Mouse (Mus musculus) skeletal muscle tissue, adult 2 months (tissue): Measurements from ENCODE around the gene Cmss1.
"Not testable (repeated sequence)": the region's sequence is repeated elsewhere in the genome, so short reads cannot be mapped to it uniquely, and the experiment has no call there.

Experiments
- DNase-seq: peaks from one replicate; pipeline ENCODE4 v3.0.0-alpha.2; 2012; ENCODE audit warnings: low read depth, low spot score

The Cmss1 gene

DNA sequence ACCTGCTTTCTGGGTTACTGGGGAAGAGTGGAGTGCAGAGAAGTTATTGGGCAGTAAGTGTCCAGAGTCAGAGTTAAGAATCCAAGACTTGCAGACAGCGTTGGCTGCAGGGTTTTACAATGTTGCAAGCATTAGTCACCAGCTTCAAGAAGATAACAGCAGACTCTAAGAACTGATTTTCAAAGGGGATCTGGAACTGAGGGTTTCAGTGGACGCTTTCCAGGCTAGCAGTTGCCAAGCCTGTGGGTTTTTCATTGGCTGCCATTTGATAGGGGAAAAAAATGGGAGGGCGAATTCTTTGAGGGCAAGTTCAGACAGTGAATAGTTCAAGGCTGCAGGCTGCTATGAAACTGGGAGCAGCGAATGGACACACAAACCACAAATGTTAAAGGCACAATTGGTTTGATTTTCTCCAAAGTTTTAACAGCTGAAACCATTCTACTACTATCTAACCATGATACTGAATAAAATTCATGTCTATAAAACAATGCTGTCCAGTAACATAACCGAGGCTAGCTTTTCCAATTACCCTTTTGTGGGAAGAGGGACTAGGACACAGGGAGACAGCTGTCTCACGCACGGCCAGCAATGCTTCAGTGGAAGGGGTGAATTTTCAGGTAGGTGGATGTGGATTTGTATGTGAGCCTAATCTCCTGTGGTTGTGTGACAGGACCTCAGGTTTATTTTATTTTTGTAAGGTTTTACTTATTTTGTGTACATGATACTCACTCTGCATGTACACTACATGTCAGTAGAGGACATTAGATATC lies 179.0 kb downstream of the Cmss1 start:
- peak; percentile 36 for DNase-seq

DNA sequence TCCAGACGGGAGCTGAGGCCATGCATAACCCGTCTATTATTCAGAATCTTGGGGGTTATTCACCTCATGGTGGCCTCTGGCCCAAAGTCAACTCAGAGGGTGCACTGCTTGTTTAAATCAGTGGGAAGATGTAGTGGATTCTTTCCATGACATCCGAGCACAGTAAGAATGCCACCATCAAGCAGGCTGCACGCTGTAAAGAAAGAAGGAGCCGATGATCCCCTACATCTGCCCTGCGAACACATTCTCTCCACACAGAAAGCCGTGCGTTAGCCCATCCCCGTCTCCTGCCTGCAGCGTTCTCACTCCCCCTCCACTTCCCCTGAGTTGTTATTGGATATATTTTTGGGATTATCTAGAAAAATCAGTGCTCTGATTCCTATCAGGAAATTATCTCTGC lies 180.0 kb downstream of the Cmss1 start:
- DNase-seq, result no peak

DNA sequence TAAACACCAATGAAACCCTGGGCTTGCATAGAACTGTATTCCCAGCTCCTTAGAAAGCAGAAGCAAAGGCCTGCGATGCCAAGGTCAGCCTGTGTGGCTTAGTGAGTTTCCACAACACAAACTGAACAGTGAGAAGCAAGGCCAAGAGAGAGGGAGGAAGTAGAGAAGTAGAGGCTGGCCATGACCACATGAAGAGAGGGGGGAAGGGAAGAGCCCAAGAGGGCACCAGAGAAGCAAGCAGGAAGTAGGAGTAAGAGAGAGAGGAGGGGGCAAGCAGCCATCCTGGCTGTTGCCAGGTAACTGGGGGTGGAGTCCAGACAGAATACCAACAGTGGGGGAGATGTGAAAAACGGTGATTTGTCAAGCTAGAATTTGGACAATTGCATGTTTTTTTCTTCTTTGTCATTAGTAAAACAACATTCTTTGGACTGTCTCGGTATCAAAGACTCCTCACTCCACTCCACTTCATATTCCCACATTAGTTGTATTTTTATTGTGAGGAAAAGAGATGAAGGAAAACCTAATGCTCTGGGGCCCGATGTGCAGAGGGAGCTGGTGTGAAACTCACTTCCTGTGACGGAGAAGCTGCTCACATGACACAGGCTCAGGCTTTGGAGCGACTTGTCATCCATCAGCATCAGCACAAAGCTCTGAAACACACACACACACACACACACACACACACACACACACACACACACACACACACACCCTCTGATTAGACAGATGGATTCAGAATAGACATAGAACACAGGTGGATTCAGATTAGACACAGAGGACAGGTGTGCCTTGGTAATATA lies 183.5 kb downstream of the Cmss1 start:
- no peak for DNase-seq

DNA sequence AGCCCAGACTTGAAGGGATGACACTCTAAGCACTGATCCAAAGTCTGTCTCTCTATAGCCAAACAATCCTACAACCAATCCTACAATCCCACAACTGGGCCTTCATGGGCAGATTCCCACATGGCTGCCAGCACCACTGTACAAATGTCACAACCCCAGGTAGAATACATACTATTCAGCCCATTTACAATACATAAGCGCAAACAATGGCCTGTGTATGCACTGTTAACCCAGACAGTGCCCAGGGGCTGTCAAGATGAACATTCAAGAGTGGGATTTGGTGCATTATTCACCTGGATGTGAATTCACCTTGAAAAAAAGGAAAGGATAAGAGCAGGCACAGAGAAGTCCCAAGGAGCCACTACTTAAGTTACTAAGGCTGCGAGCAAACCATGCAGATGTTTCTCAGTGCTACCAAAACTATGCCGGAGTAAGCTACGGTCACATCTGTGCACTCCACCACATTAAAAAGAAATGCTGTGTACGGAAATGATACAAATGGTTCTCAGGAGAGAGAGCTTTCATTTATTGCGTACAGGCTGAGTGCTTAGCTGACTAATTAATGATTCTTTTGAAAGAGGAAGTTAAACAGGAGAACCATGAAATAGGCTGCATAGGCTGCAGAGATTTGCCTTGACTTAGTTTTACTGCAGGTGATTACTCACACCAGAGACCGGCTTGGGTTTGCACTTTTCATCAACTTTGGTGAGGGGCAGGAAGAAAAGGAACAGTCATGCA lies 184.8 kb downstream of the Cmss1 start:
- DNase-seq, result no peak

DNA sequence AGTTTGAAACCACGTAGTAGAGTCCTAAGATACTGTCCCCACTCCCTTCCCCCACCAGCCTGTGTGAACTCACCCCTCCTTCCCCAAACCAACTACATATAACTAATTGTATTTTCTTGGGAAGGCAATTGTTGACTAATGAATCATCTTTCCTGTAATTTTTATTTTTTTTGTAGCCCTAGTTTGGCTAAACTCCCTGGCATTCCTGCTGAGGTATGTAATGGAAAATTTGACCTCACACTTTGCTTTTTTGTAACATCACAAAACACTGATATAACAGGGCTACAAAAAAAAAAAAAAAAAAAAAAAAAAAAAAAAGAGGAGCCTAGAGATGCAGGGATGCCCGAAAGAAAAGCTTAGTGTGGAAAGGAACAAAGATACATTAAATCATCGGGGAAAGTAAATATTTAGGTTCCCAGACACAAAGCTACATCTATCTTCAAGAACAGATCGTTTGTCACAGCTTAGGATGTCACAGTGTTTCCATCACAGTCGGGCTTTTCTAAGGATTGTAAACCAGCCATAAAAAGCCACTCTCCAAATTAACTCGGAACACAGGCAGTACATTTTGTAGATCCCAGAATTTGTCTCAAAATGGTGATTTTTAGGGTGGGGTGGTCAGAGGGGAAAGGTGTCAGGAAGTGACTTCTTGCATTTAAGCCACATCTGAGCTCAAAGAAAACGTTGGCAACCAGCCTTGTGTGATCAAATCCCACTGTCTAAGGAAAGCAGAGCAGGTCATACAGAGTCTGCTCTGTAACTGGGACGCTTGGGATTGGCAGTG lies 185.7 kb downstream of the Cmss1 start:
- DNase-seq, result peak; percentile 81

DNA sequence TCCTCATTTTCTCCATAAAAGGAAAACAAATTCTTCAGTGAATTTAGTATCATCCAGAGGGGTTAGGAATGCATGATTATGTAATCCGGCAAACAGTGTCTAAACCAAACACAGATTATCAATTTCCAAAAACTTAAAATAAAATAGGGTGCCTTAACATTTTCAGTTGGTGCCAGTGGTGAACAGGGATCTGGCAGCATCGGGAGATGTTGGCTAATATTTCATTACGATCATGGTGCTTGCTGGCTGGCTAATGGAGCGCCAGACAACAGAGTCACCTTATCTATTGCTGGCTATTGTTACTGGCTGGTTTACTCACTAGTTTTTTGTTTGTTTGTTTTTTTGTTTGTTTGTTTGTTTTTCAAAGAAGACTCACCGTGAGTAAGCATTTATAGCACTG lies 186.8 kb downstream of the Cmss1 start:
- no peak for DNase-seq

DNA sequence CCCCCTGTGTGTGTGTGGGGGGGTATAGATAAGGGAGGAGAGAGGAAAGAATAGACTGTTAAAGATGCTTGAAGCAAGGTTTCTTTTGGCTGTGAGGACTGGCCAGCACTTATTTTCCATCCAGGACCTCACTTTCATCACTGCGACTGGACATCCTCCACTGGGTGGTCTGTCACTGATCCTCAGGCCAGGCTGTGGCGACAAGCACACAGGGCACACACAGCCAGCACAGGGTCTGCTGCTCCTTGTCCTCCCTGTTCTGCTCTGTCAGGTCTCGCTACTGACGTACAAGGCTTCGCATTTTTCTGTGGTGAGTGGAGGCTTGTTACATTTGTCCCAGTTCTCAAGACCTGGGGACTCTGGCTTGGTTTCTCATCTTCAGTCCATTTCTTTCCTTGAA lies 187.3 kb downstream of the Cmss1 start:
- peak; percentile 45 for DNase-seq

DNA sequence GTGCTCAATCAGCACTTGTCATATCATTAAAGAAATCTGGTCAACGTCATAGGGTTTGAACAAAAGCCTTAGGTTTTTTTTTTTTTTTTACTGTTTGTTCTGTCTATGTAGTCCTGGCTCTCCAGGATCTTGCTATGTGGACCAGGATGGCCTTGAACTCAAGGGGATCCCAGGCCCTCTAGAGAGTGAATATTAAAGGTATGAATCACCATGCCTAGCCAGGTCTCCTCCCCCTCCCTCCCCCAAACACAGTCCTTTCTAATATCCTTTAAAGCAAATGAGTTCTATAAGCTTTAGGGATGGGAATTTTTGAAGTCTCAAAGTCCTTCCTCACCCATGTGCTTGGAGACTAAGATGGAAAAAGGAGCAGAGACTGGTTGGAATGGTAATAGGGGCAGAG lies 188.7 kb downstream of the Cmss1 start:
- DNase-seq, result no peak

DNA sequence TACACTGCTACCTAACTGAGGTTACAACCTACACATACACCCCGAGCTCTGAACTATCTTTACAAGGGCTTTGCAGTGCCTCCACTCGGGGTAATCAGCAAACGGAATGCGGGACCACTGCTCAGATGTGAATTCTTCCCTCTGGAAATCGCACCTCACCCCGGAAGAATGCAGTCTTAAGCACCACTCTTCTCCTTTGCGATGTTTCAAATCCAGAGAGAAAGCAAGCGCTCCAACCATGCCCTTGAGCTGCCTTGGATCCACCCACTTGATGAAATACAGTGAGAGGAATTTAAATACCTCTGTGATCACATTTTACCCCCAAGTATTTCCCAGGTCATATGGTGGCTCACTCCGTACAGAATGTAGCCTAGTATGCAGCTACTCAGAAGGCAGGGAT lies 189.6 kb downstream of the Cmss1 start:
- no peak for DNase-seq

DNA sequence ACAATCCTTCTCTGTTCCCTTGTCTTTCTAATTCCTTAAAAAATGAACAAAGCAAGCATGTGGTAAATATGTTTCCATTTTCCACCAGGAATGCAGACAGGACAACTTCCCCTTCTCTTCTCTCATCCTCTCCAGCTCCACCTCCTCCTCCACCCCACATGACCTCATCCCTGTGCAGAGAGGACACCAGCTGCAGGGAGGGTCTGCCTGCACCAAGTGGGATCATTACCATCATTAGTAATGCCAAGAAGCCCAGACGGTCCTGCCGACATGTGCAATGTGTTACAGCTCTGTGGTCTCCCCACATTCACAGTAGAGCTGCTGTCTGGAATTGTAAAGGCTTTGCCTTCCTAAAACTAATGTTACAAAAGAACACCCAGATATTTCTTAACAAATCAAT lies 190.6 kb downstream of the Cmss1 start:
- peak; percentile 53 for DNase-seq

DNA sequence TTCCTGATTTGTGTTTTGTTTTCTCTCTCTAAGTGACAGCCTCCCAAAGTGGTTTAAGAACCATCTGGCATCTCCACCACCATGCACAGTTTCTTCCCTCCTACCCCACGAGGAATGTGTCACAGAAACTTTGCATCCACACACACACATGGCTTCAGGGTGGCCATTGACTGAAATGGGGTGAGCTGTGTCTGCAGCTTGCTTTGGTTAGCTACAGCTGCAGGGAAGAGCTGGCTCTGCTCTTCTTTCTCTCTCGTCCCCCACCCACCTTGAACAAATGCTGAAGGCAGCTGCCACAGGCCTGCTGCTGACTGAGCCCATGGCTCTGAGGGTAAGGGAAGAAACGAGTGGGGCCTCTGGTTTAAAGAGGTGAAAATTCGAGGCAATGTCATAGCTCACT lies 193.9 kb downstream of the Cmss1 start:
- no peak for DNase-seq

DNA sequence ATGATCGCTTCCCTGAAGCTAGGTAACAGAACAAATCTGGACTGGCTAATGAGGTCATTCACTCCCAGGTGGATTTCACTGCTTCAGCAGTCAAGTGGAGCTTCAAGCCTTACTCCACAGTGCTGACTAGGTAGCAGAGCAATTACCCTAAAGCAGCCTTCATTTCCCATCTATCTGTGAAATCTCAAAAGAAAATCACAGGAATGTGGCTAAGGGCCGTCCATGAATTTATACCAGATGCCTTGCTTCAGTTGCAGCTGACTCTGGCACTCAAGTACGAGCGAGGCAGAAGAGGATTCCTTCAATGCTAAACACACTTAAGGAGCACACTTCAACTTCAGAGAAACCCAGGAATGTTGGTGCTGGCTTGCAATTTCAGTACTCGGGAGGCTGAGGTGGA lies 202.8 kb downstream of the Cmss1 start:
- no peak for DNase-seq

DNA sequence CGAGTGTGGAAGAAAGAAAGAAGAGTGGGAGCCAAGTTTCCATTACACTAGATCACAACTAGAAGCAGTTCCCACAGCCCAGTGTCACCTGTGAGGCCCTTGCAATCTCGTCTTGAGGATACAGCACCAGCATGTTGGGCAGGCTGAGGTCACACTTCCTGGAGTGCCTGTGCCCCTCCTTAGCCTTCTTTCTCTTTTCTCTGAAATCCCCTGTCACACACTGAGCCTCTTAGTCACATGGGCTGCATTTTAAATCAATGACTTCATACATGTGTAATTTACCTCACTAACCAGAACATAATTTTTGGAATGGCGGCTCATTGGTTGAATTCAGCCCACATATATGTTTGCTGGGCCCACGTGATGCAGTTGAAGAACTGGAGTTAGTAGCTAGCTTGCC lies 203.8 kb downstream of the Cmss1 start:
- DNase-seq, result no peak

DNA sequence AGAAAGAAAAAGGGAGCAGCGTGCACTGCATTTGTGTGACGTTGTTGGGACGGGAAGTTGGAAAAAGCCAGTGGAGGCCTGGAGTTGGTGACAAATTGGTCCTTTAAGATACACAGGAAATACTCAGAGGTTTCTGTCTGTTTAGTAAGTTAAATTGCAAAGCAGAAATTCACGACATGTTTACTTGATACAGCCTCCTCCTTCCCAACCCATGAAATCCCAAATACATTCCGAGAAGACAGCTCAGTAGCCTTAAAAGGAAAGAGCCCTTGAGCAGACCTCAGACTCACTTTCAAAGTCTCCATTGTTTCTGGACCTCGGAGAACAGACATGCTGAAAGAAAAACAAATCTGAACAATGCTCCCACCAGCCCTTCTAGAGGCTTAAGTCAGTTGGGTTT lies 205.0 kb downstream of the Cmss1 start:
- no peak for DNase-seq

DNA sequence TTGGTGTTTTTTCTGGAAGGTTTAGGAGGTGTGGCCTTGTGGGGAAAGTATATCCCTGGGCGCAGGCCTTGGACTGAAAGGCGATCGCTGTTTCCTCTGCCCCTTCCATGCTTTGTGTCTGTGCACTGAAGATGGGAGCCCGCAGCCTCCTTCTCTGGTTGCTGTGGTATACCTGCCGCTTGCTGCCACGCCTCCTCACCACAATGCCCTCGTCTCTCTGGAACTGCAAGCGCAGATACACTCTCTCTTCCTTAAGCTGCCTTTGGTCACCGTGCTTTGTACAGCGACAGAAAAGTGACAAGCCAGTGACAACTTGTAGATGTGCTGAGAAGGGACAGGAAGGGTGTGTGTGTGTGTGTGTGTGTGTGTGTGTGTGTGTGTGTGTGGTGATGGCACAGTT lies 207.1 kb downstream of the Cmss1 start:
- no peak for DNase-seq

DNA sequence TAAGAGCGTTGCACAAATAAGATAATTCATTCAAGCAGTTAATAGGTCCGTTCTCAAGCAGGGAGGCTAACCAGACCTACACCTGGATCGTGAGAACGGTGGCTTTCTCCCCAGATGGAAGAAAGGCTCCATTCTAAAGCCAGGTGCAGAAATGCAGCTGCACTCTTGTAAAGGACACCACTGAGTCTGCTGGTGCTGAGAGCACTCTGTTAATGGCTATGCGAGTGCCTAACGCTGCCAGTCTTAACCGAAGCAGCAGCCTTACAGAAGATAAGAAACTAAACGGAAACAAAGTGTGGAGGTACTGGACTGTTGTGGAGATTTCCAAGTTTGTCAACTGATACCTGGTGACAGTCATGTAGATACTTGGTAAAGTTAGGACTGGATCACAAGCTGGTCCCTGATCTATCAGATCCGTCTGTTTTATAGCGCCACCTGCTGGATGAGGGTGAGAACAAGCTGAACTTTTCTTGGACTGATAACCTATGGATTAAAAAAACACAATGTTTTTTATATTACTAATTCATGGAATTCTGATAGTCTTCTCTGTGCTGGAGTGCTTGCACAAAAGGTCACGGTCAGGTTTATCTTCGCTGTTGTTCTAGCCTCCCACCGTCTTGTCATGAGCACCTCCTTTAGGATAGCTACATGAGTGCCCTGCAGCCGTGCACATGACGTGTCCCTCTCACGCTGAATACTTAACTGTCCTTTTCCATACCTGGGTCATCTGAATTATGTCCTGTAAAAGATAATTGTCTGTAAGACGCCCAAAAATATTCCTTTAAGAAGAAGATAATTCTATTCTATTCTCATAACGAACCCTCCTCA lies 208.1 kb downstream of the Cmss1 start:
- DNase-seq, result peak; percentile 76

DNA sequence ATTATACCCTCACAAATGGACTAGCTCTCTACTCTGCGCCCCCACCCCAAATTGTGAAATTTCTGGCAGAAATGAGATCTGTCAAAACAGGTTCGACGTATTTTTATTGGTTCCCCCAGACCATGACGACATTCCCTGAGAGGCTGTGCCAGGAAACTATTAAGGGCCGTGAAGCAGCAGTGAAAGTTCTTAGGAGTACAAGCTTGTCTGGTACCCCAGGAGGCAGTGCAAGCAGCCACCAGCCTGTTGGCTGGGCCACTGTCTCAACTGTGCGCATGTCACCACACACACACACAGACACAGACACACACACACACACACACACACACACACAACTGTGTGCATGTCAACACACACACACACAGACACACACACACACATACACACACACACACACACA lies 208.8 kb downstream of the Cmss1 start:
- no peak for DNase-seq

DNA sequence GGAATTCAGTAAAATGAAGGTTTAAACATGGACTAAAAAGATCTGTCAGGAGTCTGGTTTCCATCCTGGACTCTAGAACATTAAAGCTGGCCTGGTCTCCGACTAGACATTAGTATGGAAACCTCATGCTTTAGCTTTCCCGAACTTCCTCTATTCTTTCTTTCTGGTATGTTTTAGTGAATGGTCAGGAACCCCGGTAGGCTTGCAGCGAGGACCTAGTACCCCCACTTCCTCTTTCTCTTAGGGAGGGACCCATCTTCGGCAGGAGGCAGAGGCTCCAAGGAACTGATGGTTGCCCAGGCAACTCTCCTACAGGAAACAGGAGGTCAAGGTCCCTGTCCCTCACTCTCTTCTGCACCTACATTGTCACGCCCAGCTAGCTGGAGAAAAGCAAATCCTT lies 210.4 kb downstream of the Cmss1 start:
- DNase-seq, result no peak

DNA sequence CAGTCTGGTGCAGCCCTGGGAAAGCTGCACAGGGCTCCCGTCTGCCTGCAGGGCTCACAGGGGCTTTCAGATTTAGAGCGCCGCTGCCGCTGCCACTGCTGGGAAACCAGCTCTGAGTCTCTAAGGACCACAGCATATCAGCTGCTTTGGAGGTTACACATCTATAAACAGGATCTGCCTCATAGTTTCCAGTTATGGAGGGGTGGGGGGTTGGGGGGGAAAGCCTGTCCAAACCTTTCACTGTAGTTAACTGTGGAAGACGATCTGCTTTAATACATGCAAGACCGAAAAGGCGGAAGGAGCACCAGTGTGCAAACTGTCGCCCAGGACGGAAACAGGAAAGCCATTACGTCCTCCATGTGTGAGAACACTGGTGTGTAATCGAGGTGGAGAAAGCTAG lies 213.5 kb downstream of the Cmss1 start:
- peak; percentile 52 for DNase-seq

DNA sequence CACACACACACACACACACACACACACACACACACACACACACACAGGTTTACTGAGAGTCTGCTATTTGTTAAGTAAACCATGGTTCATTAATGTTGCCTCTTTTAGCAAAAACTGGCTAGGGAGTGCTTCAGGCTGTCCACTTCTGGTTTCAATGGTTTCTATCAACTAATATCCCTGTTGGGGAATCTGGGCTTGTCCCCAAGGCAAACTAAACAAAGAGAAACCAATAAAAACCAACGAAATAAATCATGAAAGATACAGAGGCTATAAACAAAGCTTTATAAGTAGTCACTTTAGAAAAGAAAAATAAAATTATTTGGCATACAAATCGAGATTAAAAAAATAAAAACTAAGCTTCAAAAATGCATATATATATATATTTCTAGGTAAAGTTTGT lies 214.2 kb downstream of the Cmss1 start:
- DNase-seq, result no peak

DNA sequence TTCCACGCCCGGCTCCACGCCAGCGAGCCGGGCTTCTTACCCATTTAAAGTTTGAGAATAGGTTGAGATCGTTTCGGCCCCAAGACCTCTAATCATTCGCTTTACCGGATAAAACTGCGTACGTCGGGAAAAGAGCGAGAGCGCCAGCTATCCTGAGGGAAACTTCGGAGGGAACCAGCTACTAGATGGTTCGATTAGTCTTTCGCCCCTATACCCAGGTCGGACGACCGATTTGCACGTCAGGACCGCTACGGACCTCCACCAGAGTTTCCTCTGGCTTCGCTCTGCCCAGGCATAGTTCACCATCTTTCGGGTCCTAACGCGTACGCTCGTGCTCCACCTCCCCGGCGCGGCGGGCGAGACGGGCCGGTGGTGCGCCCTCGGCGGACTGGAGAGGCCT lies 215.5 kb downstream of the Cmss1 start:
- not testable (repeated sequence) for DNase-seq
